Mouse (Mus musculus): ENCODE measurements at regions not wholly inside any gene's neighbourhood (a gene's known extent, or its start where the extent isn't known, plus 50 kb on each side); places are given as distances from the start of the nearest gene placed in this dataset.
A peak's percentile ranks its signal among the peaks of the same experiment; 100 is the strongest.

DNA sequence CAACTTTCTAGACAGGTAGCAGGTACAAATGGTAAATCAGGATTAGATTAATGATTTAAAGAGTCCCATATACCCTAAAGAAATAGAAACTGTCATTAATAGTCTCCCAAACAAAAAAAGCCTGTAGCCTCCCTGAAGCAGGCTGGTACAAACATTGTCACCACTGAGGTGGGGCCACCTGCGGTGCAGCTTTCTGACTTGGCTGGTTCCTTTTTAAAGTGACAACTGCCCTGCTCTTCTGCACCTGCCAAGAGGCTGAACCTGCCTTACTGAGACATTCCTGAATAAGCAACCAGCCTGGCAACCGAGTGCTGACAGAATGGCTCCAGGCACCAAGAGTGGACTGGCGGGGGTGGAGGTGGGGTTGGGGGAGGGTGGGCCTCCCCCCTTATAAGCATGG is 687.0 kb upstream of the Vrk2 start:
- DNase-seq (ENCODE audit: low spot score in 2 of 2): no peak

DNA sequence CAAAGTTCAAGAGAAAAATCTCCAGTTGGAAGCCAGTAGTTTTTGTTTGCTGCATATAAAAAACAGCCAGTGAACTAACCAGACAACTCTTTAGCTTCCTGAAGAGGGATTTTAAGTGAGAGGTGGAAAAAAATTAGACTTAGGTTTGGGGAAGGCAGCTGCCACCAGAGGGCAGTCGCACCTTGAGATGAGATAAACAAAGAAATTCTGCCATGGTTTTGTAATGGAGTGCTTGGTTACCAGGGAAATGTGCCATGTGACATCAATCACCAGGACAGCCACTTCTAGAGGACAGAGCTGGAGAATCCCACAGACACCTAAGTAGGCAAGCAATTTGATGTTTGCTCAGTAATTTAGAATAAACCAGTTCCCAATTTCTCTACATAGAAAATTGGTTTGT is 670.5 kb upstream of the Vrk2 start:
- DNase-seq (ENCODE audit: low spot score in 2 of 2): peak; percentile 65 to 70

GRCm38 (mm10) chr11:27258521-27258920 is 664.7 kb upstream of the Vrk2 start:
- DNase-seq (ENCODE audit: low spot score in 2 of 2): no peak

- DNase-seq (ENCODE audit: low spot score in 2 of 2): no peak
Observed at GRCm38 (mm10) chr11:27235884-27236283, 642.1 kb upstream of the Vrk2 start.

- DNase-seq (ENCODE audit: low spot score in 2 of 2): no peak
Observed at GRCm38 (mm10) chr11:27226454-27226853, 632.7 kb upstream of the Vrk2 start.

GRCm38 (mm10) chr11:27222436-27222835 is 628.6 kb upstream of the Vrk2 start:
- DNase-seq (ENCODE audit: low spot score in 2 of 2): no peak

DNA sequence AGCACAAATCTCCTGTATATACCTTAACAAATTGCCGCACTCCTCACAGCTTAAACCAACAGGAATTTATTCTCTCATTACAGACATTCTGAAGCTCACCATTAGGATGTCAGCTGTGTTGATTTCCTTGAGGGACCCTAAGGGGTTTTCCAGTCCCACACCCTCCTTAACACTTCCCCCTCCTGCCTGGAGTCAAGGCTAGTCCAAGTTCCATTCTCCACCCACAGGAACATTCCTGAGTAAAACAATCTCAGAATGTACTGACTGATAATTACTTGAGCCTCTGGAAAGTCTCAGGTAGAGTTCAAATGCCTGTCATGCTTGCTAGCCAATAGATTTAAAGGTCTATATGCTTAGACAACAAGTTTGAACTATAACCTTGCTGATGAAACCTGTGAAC is 628.2 kb upstream of the Vrk2 start:
- DNase-seq (ENCODE audit: low spot score in 2 of 2): no peak

DNA sequence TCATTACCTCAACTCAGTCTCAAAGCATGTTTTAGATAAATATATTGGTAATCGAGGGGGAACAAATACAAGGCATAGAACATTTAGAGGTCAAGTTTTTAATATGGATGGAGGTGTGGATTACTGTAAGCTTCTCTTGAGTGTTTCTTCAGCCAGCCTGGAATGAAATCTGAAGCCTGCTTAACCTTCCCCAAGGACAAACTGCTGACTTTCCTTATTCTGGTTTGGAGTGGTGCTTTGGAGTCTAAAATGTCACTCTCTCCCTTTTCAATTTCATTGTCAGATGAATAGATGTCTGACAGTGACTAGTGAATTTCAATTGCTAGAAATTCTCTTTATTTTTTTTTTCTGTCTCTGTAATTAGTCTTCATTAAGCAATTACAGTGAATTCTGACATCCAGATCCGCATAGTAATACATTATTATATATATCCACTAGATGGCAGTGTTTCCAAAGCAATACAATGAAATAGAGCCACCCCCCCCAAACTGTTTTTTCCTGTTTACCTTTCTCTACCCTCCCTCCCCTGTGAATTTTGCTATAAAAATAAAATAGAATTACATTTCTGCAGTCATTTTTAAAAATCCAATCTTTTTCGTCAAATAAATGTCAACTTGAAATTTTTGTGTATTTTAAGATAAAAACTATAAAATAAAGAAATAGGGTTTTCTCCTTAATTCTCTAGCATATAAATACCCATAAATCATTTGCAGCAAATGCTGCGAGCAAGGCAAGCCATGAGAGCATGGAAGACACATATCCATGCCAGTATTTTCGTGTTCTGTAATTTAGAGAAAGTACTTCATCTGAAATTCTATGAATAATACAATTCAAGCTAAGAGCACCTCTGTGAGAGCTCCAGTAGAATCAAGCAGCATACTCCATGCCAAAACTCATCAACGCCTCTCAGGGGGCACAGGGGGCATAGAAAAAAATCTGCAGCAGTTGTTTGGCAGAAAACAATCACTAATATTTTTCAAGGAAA is 626.2 kb upstream of the Vrk2 start:
- peak in 1 of 2 experiments; percentile 3 for DNase-seq (ENCODE audit: low spot score in 2 of 2)

- DNase-seq (ENCODE audit: low spot score in 2 of 2): no peak
Observed at GRCm38 (mm10) chr11:27215752-27216151, 622.0 kb upstream of the Vrk2 start.

DNA sequence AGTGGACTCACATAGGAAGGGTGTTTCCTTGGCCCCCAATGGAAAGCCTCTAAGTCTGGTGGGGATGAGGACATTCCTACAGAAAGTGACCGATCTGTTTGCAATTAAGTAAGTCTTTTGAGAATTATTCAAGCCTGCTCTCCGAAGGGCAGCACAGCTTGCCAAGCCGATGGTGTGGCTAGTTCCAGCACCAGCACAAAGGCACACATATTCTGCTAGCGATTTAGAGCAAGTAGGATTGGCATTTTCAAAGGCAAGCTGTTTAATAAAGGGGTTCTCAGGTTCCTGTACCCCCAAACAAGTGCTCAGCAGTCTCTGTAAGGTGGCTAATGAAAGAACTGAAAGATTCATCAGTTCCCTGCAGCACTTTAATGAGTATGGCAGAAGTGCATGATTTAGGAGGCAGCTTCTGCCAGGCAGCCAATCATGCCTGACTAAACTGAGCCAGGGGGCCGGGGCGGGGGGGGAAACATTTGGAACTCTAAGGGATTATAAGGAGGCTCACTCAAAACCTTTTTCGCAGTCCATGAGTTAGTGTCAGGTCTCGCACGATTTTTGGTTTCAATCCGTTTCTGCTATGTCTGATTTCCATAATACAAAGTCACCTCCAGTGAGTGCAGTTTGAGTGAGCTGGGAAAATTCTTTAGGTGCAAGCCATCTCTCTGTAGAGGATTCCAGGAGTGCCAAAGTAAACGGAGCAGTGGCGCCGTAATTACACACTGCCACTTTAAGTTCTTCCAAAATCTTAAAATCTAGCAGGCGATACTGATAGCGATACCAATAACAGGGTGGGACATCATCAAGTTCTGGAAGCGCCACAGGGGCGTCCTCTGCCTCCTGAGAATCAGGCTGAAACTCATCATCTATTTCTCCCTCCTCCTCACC is 609.8 kb upstream of the Vrk2 start:
- no peak for DNase-seq (ENCODE audit: low spot score in 2 of 2)

DNA sequence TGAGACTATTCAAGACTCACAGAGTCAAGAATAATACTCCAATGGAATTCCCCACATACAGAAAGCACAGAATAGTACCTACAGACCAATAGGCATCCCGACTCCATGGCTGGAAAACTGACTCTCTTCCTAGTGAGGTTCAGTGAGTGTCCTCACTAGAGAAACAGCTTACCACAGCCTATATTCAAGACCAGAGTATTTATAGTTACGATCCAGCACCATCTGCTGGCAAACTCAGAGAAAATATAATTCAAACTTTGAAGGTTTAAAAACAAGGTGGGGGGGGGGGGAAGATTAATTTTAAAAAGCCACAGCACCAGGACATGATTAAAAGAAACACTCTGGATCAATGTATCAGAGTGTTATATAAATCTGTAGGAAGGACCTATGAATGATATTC is 590.2 kb upstream of the Vrk2 start:
- DNase-seq (ENCODE audit: low spot score in 2 of 2): peak in 1 of 2 experiments; percentile 8

DNA sequence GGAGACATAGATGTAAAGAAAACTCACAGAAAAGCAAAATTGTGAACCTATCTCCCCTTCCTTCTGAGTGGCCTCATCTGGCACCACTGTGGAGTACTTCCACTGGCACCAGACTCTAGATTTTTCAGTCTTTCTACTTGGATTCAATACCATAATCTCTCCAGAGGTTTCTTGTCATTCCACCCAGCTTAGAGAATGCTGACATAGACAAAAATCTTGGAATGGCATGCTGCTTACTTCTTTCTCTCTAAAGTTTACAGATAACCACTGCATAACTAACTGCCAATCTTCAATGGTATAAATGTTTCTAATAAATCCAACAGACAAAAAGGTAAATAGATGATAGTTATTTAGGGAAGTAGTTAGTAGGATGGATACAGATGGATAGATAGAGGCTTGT is 589.6 kb upstream of the Vrk2 start:
- no peak for DNase-seq (ENCODE audit: low spot score in 2 of 2)

DNA sequence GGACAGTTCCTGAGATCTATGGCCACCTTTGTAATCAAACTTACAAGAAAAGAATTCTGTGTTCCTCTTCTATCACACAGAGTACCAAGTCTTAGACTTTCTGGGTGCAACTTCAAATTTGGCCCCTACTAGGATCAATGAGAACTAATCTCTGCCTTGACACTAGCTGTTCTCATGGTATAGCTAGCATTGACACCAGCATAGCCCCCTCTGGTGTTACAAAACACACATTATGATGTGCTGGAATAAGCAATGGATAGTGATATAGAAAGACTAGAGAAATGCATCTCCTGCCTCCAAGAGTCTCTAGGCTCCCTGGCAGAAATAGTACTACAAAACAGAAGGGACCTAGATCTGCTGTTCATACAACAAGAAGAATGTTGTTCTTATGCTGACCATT is 566.6 kb upstream of the Vrk2 start:
- no peak for DNase-seq (ENCODE audit: low spot score in 2 of 2)

Measured in right cerebral cortex, adult 2 months (tissue).